Mouse (Mus musculus) embryonic facial prominence, embryonic 14.5 days (tissue): ENCODE data around the gene Tomm7. TPM values are rescaled to one million over a fixed set of nuclear protein-coding genes. Genes with fewer than 3 reads are reported as not detected.

Experiments
- ATAC-seq: fragments of 200-750 bp; cut with Nextera tagmentation; 2 replicates; pipeline ENCODE4 v1.8.0; 2017; ENCODE audit warnings: low read depth, moderate number of reproducible peaks, moderate TSS enrichment
- DNase-seq: peaks from one replicate; pipeline ENCODE4 v3.0.0-alpha.2; 2015; ENCODE audit warnings: low spot score
- H3K27ac ChIP-seq: fragments of 300-500 bp; sonication (generic); replicated peaks from 2 replicates; pipeline ENCODE4 v1.5.1; 2014; ENCODE audit warnings: low read depth, mild to moderate bottlenecking, low read length, moderate library complexity
- H3K27me3 ChIP-seq: fragments of 300-500 bp; sonication (generic); replicated peaks from 2 replicates; pipeline ENCODE4 v1.6.1; 2014; ENCODE audit warnings: low read length; ENCODE audit not compliant: control insufficient read depth, insufficient read depth
- H3K36me3 ChIP-seq: fragments of 300-500 bp; sonication (generic); 2 replicates; pipeline ENCODE4 v1.6.1; 2014; ENCODE audit warnings: low read length, mixed read lengths; ENCODE audit not compliant: control insufficient read depth, insufficient read depth
- H3K4me1 ChIP-seq: fragments of 300-500 bp; sonication (generic); 2 replicates; pipeline ENCODE4 v1.6.1; 2014; ENCODE audit warnings: antibody characterized with exemption, low read length; ENCODE audit not compliant: control insufficient read depth, insufficient read depth
- H3K4me2 ChIP-seq: fragments of 300-500 bp; sonication (generic); 2 replicates; pipeline ENCODE4 v1.6.1; 2014; ENCODE audit warnings: low read depth, mild to moderate bottlenecking, low read length, moderate library complexity, mixed read lengths
- H3K4me3 ChIP-seq: fragments of 300-500 bp; sonication (generic); 2 replicates; pipeline ENCODE4 v1.5.1; 2014; ENCODE audit warnings: low read depth, mild to moderate bottlenecking, low read length
- H3K9ac ChIP-seq: fragments of 300-500 bp; sonication (generic); 2 replicates; pipeline ENCODE4 v1.6.1; 2014; ENCODE audit warnings: low read depth, mild to moderate bottlenecking, low read length, moderate library complexity, mixed read lengths
- H3K9me3 ChIP-seq: fragments of 300-500 bp; sonication (generic); 2 replicates; pipeline ENCODE4 v1.6.1; 2016; ENCODE audit warnings: low read length; ENCODE audit not compliant: control insufficient read depth
- WGBS: fragments of 180-500 bp; shearing (Covaris S2); extraction: QIAGEN DNeasy Blood & Tissue Kit; methylation state at CpG from one replicate; pipeline ENCODE4 v1.1.7; 2014; 5-methylcytosine and 5-hydroxymethylcytosine counted together
- polyA plus RNA-seq: library from polyadenylated mRNA; unstranded; fragments of >200 nt; fragmentation: Nextera tagmentation; extraction: Ambion mirVana; gene quantifications from 2 replicates; pipeline ENCODE4 v1.2.1, GENCODE M21; 2014

The Tomm7 gene
- polyA plus RNA-seq, 1 experiment from 2014 or later, result 120 TPM

DNA sequence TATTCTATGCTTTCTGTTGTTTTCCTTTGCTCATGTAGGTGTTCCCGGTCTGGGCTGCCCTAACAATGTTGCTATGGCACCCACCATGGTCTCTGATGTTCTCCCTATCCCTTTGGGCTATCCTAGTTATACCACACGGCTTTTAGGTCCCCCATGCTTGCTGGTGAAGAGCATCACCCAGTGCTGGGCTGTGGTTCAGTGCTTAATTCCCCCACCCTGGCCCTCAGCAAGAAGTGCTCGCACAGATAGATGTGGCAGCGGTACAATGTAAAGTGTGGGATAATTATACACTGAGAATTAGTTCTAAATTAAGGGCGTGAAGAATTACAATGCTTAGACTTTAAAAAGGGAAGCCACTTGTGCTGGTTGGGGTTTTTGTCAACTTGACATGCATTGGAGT is 22.0 kb upstream of the Tomm7 start:
- H3K4me3 ChIP-seq, result no peak overlapping the region
- H3K27me3 ChIP-seq, result no peaks in the 10 kb centered on the region
- H3K4me2 ChIP-seq, result no peak overlapping the region
- no peak overlapping the region for H3K9ac ChIP-seq
- no peaks in the 10 kb centered on the region for H3K9me3 ChIP-seq
- no peak for ATAC-seq
- H3K4me1 ChIP-seq, result no peaks in the 10 kb centered on the region
- H3K36me3 ChIP-seq, result no peaks in the 10 kb centered on the region
- DNase-seq, result no peak
- WGBS, result 90% methylated on average over 5 of the region's 5 CpGs
- no peak overlapping the region for H3K27ac ChIP-seq

DNA sequence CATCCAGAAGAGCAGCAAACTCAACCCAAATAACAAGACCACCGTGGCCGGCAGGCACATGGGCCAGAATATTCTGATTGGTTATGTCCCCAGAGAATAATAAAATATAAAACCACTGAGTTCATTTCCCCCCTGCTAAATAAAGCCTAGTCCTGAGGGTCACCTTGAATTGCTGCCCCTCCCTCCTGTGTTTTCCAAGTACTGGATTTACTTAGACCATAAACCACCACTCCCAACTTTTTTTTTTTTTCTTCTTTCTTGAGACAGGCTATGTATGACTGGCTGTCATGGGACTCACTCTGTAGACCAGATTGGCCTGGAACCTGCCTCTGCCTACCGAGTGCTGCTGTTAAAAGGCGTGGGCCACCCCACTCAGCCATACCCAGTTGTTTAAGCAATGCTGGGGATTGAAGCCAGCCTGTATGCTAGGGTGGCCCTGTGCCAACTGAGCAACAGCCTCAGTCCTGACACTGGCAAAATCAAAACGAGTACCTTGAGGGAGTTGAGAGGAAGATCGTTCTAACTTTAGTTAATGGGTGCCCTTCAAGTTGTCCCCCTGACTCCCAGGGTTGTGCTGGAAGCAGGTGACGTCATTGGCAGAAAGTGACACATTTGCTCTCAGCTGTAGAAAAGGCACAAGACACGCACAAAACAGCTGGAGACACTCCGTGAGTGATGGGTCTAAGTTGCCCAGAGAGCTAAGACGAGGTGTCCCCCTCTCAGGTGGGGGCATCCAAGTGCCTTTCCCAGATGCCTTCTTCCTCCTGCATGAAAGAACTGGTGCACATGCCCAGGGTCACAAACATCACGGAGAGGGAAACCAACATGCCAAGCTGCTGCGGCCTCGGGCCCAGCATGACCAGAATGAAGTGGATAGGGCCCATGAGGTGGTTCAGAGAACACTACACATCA is 20.3 kb upstream of the Tomm7 start:
- ATAC-seq, result no peak; the same call in 1 of the 2 replicates

DNA sequence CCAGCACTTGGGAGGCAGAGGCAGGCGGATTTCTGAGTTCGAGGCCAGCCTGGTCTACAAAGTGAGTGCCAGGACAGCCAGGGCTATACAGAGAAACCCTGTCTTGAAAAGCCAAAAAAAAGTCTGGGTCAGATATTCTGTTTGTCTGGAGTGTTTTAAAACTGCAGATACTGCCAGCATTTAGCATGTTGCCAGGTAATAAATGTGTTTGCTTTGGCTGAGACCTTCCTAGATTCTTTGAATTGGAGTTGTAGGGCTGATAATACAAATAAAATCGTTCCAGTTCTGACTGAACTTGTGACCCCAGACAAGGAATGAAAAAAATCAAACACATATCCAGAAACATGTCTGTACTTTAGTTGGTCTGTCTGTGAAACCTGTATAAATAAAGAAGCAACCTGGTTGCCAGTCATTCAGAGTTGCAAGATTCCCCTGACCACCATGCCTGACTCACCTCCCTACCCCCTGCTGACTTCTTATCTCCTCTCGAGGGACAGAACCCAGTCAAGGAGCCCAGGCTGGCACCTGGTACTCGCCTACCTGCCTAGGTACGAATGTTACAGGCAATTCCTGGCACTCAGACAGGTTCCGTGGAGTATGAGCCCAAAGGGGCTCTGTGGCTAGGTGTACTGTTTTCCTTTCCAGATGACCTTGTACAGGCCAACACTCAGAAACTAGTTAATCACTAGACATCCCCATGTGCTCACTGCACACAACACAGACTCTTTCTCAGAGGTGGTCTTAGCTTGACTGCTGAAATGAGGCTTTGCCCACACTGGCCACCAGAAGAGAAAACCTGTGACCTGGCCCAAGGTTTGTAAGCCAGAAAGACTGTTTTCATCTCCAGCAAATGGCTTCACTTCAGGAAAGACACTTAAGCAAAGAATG is 19.4 kb upstream of the Tomm7 start:
- Histone ChIP-seq H3K27me3 (no peaks in the 10 kb centered on the region), H3K9me3 (no peaks in the 10 kb centered on the region), H3K4me1 (no peaks in the 10 kb centered on the region), H3K36me3 (peaks cover 5% of the 10 kb centered on the region; the same call in 1 of the 2 replicates), H3K4me2 (no peak overlapping the region), H3K9ac (no peak overlapping the region), H3K4me3 (no peak overlapping the region), H3K27ac (no peak overlapping the region)
- WGBS, result 78% methylated on average over 7 of the region's 7 CpGs
- DNase-seq, result no peak
- no peak for ATAC-seq

More for the DNA sequence above, 20.3 kb upstream of the Tomm7 start:
- no peaks in the 10 kb centered on the region for H3K9me3 ChIP-seq
- WGBS, result 81% methylated on average over 13 of the region's 13 CpGs
- H3K4me2 ChIP-seq, result no peak overlapping the region
- no peak overlapping the region for H3K27ac ChIP-seq
- no peaks in the 10 kb centered on the region for H3K27me3 ChIP-seq
- no peak for DNase-seq
- H3K4me1 ChIP-seq, result no peaks in the 10 kb centered on the region
- H3K9ac ChIP-seq, result no peak overlapping the region
- 0 out of 2 replicates have a peak, but pooled peaks cover 3% of the 10 kb centered on the region for H3K36me3 ChIP-seq
- H3K4me3 ChIP-seq, result no peak overlapping the region

DNA sequence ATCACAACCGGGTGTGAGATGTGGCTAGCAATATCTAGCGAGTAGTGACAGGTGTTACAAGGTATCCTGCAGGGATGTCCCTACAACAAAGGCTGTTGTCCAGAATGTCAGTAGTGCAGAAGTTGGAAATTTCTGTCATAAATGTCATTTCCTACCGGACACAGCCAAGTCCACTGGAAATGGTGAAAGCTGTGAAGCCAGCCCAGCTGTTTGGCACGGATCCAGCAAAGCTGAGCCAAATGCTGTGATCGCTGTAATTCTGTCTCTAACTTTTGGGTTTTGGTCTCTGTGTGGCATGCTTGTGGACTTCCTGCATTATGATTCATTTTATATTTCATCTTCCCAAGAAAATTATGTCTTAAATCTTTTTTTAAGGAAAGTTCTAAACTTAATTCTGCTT is 18.3 kb upstream of the Tomm7 start:
- no peaks in the 10 kb centered on the region for H3K27me3 ChIP-seq
- H3K9ac ChIP-seq, result no peak overlapping the region
- peaks cover 11% of the 10 kb centered on the region; the same call in 1 of the 2 replicates for H3K36me3 ChIP-seq
- H3K9me3 ChIP-seq, result no peaks in the 10 kb centered on the region
- no peak overlapping the region for H3K4me2 ChIP-seq
- WGBS, result 50% methylated on average over 5 of the region's 5 CpGs
- DNase-seq (peak; percentile 68), ATAC-seq (no peak)
- no peaks in the 10 kb centered on the region for H3K4me1 ChIP-seq
- no peak overlapping the region for H3K4me3 ChIP-seq
- no peak overlapping the region for H3K27ac ChIP-seq

DNA sequence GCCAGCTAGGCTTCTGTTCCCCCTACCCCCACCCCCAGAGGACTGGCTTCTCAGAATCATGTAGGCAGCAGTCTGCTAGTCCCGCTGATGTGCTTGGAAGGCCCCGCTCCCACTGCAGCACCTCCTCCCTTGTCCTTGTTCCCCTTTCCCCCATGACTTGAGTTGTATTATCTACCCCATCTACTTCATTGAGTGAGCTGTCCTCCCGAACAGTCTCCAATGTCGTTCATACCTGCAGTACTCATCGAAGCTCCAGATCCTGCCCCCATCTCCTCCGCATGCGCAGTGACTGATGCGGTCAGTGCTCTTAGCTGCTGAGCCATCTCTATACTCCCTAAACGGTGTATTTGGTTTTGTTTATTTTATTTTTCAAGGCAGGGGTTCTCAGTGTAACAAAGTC is 17.8 kb upstream of the Tomm7 start:
- ATAC-seq, result no peak
- H3K9ac ChIP-seq, result no peak overlapping the region
- no peak overlapping the region for H3K27ac ChIP-seq
- no peaks in the 10 kb centered on the region for H3K9me3 ChIP-seq
- H3K4me1 ChIP-seq, result no peaks in the 10 kb centered on the region
- peaks cover 17% of the 10 kb centered on the region for H3K36me3 ChIP-seq
- H3K27me3 ChIP-seq, result no peaks in the 10 kb centered on the region
- H3K4me3 ChIP-seq, result no peak overlapping the region
- DNase-seq, result no peak
- no peak overlapping the region for H3K4me2 ChIP-seq
- 92% methylated on average over 9 of the region's 9 CpGs for WGBS

DNA sequence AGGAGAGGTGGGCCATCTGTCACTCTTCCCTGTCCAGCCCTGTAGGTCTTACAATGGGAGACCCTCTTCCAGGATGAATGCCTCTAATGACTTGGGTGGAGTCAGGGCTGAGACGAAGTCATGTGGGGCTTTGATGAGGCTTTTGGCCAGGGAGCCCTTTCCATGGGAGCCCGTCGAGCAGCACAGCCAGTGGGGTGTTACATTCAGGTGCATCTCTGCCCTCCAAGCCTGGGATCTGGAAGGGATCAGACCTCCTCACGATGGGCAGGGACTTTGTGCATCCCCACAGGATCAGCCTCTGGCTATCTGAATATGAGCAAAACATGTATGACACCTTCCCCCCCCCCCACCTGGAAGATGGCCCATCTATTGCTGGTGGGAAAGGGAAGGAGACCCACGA is 15.9 kb upstream of the Tomm7 start:
- Histone ChIP-seq H3K27me3 (no peaks in the 10 kb centered on the region), H3K36me3 (peaks cover 34% of the 10 kb centered on the region), H3K9me3 (no peaks in the 10 kb centered on the region), H3K4me2 (no peak overlapping the region), H3K4me3 (no peak overlapping the region), H3K4me1 (no peaks in the 10 kb centered on the region), H3K27ac (no peak overlapping the region), H3K9ac (no peak overlapping the region)
- ATAC-seq (no peak), DNase-seq (no peak)
- WGBS, result 87% methylated on average over 5 of the region's 5 CpGs

DNA sequence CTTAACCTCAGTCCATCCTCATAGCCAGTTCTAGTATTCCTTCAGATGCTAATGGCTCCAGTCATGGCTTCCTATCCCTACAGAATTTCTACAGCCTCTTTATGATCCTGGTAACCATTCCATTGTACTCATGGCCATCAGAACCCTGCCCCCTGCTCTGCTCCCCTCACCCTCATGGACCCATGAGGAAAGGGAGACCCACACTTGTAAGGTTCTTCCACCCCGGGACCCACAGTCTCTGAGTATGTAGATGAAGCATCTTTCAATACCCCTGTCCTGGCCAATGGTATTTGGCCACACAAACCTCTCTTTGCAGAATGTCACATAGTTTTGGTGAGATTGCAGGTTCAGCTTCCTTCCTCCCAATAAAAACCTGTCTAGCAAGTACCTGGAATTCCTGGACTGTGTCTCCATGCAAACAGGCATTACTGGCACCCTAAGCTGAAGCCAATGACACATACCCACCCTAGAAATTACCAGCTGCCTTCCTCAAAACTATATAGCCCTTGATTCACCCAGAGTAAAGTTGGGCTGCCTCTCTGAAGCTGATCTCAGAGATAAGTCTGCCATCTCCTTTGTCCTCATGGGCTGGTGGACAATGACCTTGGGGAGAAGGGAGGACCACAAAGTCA is 15.2 kb upstream of the Tomm7 start:
- Histone ChIP-seq H3K4me3 (no peak overlapping the region), H3K4me1 (no peaks in the 10 kb centered on the region), H3K4me2 (no peak overlapping the region), H3K9me3 (no peaks in the 10 kb centered on the region), H3K27ac (no peak overlapping the region), H3K36me3 (peaks cover 41% of the 10 kb centered on the region), H3K9ac (no peak overlapping the region), H3K27me3 (no peaks in the 10 kb centered on the region)
- ATAC-seq, result no peak
- 100% methylated on average over 1 of the region's 1 CpGs for WGBS
- DNase-seq, result no peak

DNA sequence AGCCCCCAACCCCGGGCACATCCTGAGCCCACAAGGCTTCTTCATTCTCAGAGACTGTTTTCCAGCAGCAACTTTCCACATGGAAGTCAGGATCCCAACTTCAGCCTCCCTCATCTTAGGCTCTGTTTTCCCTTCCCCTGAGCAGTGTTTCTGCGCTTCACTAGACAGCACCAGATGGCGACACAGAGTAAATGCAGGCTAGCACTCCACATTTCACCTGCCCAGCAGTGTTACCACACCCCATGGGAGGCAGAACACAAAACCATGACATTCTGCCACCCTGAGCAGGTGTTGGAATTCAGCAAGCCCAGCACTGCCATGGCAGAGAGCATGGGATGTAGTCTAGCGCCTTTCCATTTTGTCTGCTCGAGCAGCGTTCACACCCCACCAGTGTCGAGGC is 14.7 kb upstream of the Tomm7 start:
- Histone ChIP-seq H3K4me2 (no peak overlapping the region), H3K9ac (no peak overlapping the region), H3K4me1 (no peaks in the 10 kb centered on the region), H3K9me3 (no peaks in the 10 kb centered on the region), H3K27ac (no peak overlapping the region), H3K27me3 (no peaks in the 10 kb centered on the region), H3K36me3 (peaks cover 47% of the 10 kb centered on the region), H3K4me3 (no peak overlapping the region)
- 82% methylated on average over 7 of the region's 7 CpGs for WGBS
- no peak for ATAC-seq
- no peak for DNase-seq
